Mouse (Mus musculus): Measurements from ENCODE around the gene Fdps. TPM values are rescaled to one million over a fixed set of nuclear protein-coding genes. Genes with fewer than 3 reads are reported as not detected.

Gene Fdps
- total RNA-seq, 2 experiments from 2014 or later = 109 to 131 TPM

Other genes with a start within 250 kb of the Fdps start
- gene Msto1, start 188.0 kb downstream of the Fdps start, total RNA-seq (2021) = 10 to 100 TPM; 25.5 to 28.4 TPM
- 10 to 100 TPM; 64.3 to 66.8 TPM for gene Ash1l, start 151.3 kb downstream of the Fdps start, total RNA-seq (2021)
- gene Dap3, start 150.8 kb downstream of the Fdps start, total RNA-seq (2021) = 100 to 1,000 TPM; 108 to 116 TPM
- 100 to 1,000 TPM; 150 to 157 TPM for gene Rusc1, start 8.6 kb downstream of the Fdps start, total RNA-seq (2021)
- not detected for gene Gm43738, start 860 bp downstream of the Fdps start, total RNA-seq (2021)
- not detected for gene Pklr, start 34.2 kb upstream of the Fdps start, total RNA-seq (2021)
- gene Hcn3, start 58.2 kb upstream of the Fdps start, total RNA-seq (2021) = 10 to 100 TPM; 13.0 to 24.5 TPM
- 10 to 100 TPM; 46.2 to 47.0 TPM for gene Clk2, start 62.8 kb upstream of the Fdps start, total RNA-seq (2021)
- 10 to 100 TPM; 74.5 to 75.6 TPM for gene Scamp3, start 75.5 kb upstream of the Fdps start, total RNA-seq (2021)
- gene Fam189b, start 81.2 kb upstream of the Fdps start, total RNA-seq (2021) = 10 to 100 TPM; 68.1 to 72.0 TPM
- gene Gba, start 101.0 kb upstream of the Fdps start, total RNA-seq (2021) = 10 to 100 TPM; 64.1 to 68.8 TPM
- gene Thbs3, start 113.2 kb upstream of the Fdps start, total RNA-seq (2021) = 10 to 100 TPM; 32.1 to 40.1 TPM
- gene Mtx1, start 125.1 kb upstream of the Fdps start, total RNA-seq (2021) = 10 to 100 TPM; 91.1 to 99.9 TPM
- gene Muc1, start 127.1 kb upstream of the Fdps start, total RNA-seq (2021) = 1 to 10 TPM; 1.2 to 1.3 TPM
- gene Krtcap2, start 144.0 kb upstream of the Fdps start, total RNA-seq (2021) = 10 to 100 TPM; 77.3 to 90.2 TPM
- gene Trim46, start 144.3 kb upstream of the Fdps start, total RNA-seq (2021) = 10 to 100 TPM; 97.0 to 99.4 TPM
- gene Dpm3, start 157.4 kb upstream of the Fdps start, total RNA-seq (2021) = 10 to 100 TPM; 50.0 to 63.2 TPM
- gene Slc50a1, start 168.6 kb upstream of the Fdps start, total RNA-seq (2021) = 10 to 100 TPM; 37.1 to 40.2 TPM
- 1 to 10 TPM; 6.4 TPM for gene Efna1, start 179.2 kb upstream of the Fdps start, total RNA-seq (2021)
- 10 to 100 TPM; 57.8 to 62.7 TPM for gene Efna3, start 221.0 kb upstream of the Fdps start, total RNA-seq (2021)
- 1 to 10 TPM; 1.0 to 1.8 TPM for gene Efna4, start 236.1 kb upstream of the Fdps start, total RNA-seq (2021)
- 100 to 1,000 TPM; 114 to 115 TPM for gene Adam15, start 248.0 kb upstream of the Fdps start, total RNA-seq (2021)